Mouse (Mus musculus) spleen, adult 2 months (tissue): ENCODE measurements around the gene Prkcb.

Experiments used
- CTCF ChIP-seq: fragments of 200-500 bp; IDR thresholded peaks from 2 replicates; pipeline ENCODE4 v1.5.1; 2011; ENCODE audit warnings: mild to moderate bottlenecking, inconsistent platforms; ENCODE audit not compliant: insufficient read depth, insufficient read length, insufficient replicate concordance; ENCODE audit errors: extremely low read depth
- POLR2A ChIP-seq: fragments of 200-500 bp; IDR thresholded peaks from 2 replicates; pipeline ENCODE4 v1.6.1; 2011; ENCODE audit warnings: low read depth, low read length, inconsistent platforms

GRCm38 (mm10) chr7:122459203-122459965 is 170.8 kb downstream of the Prkcb start:
- TF ChIP-seq CTCF = peak; percentile 89; the same call in 1 of the 2 replicates
- no peak for TF ChIP-seq POLR2A
